Mouse (Mus musculus): Measurements from ENCODE around the gene Mocs1. TPM values are rescaled to one million over a fixed set of nuclear protein-coding genes. Genes with fewer than 3 reads are reported as not detected.

Mocs1 gene
- polyA plus RNA-seq, 1 experiment from 2014 or later = 5.2 TPM

- no peak overlapping the region for H3K27ac ChIP-seq
- H3K4me3 ChIP-seq = no peak overlapping the region
- no peak overlapping the region for H3K4me2 ChIP-seq
- peaks cover 41% of the 10 kb centered on the region for H3K36me3 ChIP-seq
- WGBS = 75% methylated on average over 4 of the region's 4 CpGs
- H3K9me3 ChIP-seq = no peaks in the 10 kb centered on the region
- H3K27me3 ChIP-seq = no peaks in the 10 kb centered on the region
- no peaks in the 10 kb centered on the region for H3K4me1 ChIP-seq
- no peak overlapping the region for H3K9ac ChIP-seq
- no peak for ATAC-seq (ENCODE audit: borderline replicate concordance, extremely low read depth, low FRiP score, low TSS enrichment)
Measured at GRCm38 (mm10) chr17:49456334-49456733, 28.2 kb downstream of the Mocs1 start.

DNA sequence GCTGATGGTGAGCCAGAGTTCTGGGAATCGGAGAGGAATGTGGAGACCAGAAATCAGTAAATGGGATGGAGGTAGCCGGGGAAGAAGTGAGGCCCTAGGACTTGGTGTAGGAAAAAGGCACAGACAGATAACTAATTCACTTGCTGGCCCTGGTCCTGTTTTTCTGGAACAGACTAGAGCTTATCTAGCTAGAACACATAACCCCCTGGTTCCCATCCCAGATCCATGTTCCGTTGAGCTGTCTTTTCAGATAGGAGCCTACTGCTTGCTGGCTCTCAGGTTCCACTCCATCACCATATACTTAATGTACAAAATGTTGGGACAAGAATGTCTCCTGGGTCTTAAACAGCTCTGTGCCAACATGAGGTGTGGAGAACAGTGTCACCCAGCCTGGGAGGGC is 29.7 kb downstream of the Mocs1 start:
- H3K27me3 ChIP-seq = no peaks in the 10 kb centered on the region
- peaks cover 48% of the 10 kb centered on the region for H3K36me3 ChIP-seq
- H3K9ac ChIP-seq = no peak overlapping the region
- ATAC-seq (ENCODE audit: borderline replicate concordance, extremely low read depth, low FRiP score, low TSS enrichment) = 0 out of 2 replicates have a peak, but pooled peaks have one; percentile 4
- H3K9me3 ChIP-seq = no peaks in the 10 kb centered on the region
- no peaks in the 10 kb centered on the region for H3K4me1 ChIP-seq
- WGBS = 88% methylated on average over 3 of the region's 3 CpGs
- H3K27ac ChIP-seq = no peak overlapping the region
- H3K4me3 ChIP-seq = no peak overlapping the region
- no peak overlapping the region for H3K4me2 ChIP-seq

DNA sequence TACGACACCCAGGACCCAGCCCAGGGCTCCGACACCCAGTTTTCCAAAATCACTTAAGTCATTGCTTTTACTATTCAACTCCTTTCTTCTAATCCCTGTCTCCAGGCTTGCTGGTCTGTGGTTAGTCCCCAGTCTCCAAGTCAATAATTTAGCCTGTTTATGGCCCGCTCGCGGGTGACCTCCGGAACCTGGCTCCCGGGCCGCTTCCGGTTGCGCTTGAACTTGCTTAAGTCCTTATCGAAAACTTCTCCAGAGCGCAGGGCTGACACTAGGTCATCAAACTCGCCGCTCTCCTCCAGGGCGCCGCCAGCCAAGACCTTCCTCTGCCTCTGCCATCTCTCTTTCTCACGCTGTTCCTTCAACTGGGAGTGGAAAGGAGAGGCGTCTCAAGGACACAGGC is 30.2 kb downstream of the Mocs1 start:
- no peak for ATAC-seq (ENCODE audit: borderline replicate concordance, extremely low read depth, low FRiP score, low TSS enrichment)
- no peaks in the 10 kb centered on the region for H3K9me3 ChIP-seq
- H3K4me1 ChIP-seq = no peaks in the 10 kb centered on the region
- H3K9ac ChIP-seq = no peak overlapping the region
- H3K27ac ChIP-seq = no peak overlapping the region
- 89% methylated on average over 18 of the region's 18 CpGs for WGBS
- H3K36me3 ChIP-seq = peaks cover 48% of the 10 kb centered on the region
- H3K4me2 ChIP-seq = no peak overlapping the region
- no peak overlapping the region for H3K4me3 ChIP-seq
- H3K27me3 ChIP-seq = no peaks in the 10 kb centered on the region

GRCm38 (mm10) chr17:49464884-49465283 is 36.7 kb downstream of the Mocs1 start:
- Histone ChIP-seq H3K9ac (no peak overlapping the region), H3K27me3 (no peaks in the 10 kb centered on the region), H3K4me2 (no peak overlapping the region), H3K9me3 (no peaks in the 10 kb centered on the region), H3K27ac (no peak overlapping the region), H3K4me1 (no peaks in the 10 kb centered on the region), H3K4me3 (no peak overlapping the region), H3K36me3 (peaks cover 54% of the 10 kb centered on the region)
- ATAC-seq (ENCODE audit: borderline replicate concordance, extremely low read depth, low FRiP score, low TSS enrichment) = no peak
- WGBS = 86% methylated on average over 3 of the region's 3 CpGs

GRCm38 (mm10) chr17:49468223-49468622 is 40.1 kb downstream of the Mocs1 start:
- Histone ChIP-seq H3K4me1 (0 out of 2 replicates have a peak, but pooled peaks cover 3% of the 10 kb centered on the region), H3K27me3 (no peaks in the 10 kb centered on the region), H3K9me3 (no peaks in the 10 kb centered on the region), H3K4me3 (no peak overlapping the region), H3K9ac (no peak overlapping the region), H3K4me2 (no peak overlapping the region), H3K27ac (no peak overlapping the region), H3K36me3 (peaks cover 56% of the 10 kb centered on the region)
- WGBS = 33% methylated on average over 4 of the region's 4 CpGs
- ATAC-seq (ENCODE audit: borderline replicate concordance, extremely low read depth, low FRiP score, low TSS enrichment) = no peak; the same call in 1 of the 2 replicates

- H3K27ac ChIP-seq = no peak overlapping the region
- no peak for ATAC-seq (ENCODE audit: borderline replicate concordance, extremely low read depth, low FRiP score, low TSS enrichment)
- peaks cover 32% of the 10 kb centered on the region for H3K36me3 ChIP-seq
- WGBS = 57% methylated on average over 8 of the region's 8 CpGs
- no peak overlapping the region for H3K4me3 ChIP-seq
- no peaks in the 10 kb centered on the region for H3K27me3 ChIP-seq
- peaks cover 14% of the 10 kb centered on the region; the same call in 1 of the 2 replicates for H3K4me1 ChIP-seq
- no peak overlapping the region for H3K4me2 ChIP-seq
- H3K9me3 ChIP-seq = no peaks in the 10 kb centered on the region
- H3K9ac ChIP-seq = no peak overlapping the region
Measured at GRCm38 (mm10) chr17:49472626-49473025, 44.5 kb downstream of the Mocs1 start.

GRCm38 (mm10) chr17:49474051-49474450 is 45.9 kb downstream of the Mocs1 start:
- H3K27ac ChIP-seq = no peak overlapping the region
- 91% methylated on average over 4 of the region's 4 CpGs for WGBS
- H3K4me1 ChIP-seq = peaks cover 14% of the 10 kb centered on the region; the same call in 1 of the 2 replicates
- H3K27me3 ChIP-seq = no peaks in the 10 kb centered on the region
- H3K9me3 ChIP-seq = no peaks in the 10 kb centered on the region
- no peak overlapping the region for H3K9ac ChIP-seq
- ATAC-seq (ENCODE audit: borderline replicate concordance, extremely low read depth, low FRiP score, low TSS enrichment) = no peak
- no peak overlapping the region for H3K4me2 ChIP-seq
- H3K36me3 ChIP-seq = peaks cover 32% of the 10 kb centered on the region
- no peak overlapping the region for H3K4me3 ChIP-seq

- Histone ChIP-seq H3K4me1 (peaks cover 14% of the 10 kb centered on the region; the same call in 1 of the 2 replicates), H3K27me3 (no peaks in the 10 kb centered on the region), H3K9ac (no peak overlapping the region), H3K27ac (no peak overlapping the region), H3K4me3 (no peak overlapping the region), H3K4me2 (no peak overlapping the region), H3K9me3 (no peaks in the 10 kb centered on the region), H3K36me3 (peaks cover 37% of the 10 kb centered on the region)
- WGBS = 93% methylated on average over 1 of the region's 1 CpGs
- ATAC-seq (ENCODE audit: borderline replicate concordance, extremely low read depth, low FRiP score, low TSS enrichment) = no peak
Measured at GRCm38 (mm10) chr17:49475174-49475573, 47.0 kb downstream of the Mocs1 start.

- Histone ChIP-seq H3K27ac (peak overlapping the region; percentile 71), H3K9ac (no peak overlapping the region), H3K4me3 (no peak overlapping the region), H3K36me3 (peaks cover 40% of the 10 kb centered on the region), H3K9me3 (no peaks in the 10 kb centered on the region), H3K4me1 (peaks cover 14% of the 10 kb centered on the region; the same call in 1 of the 2 replicates), H3K4me2 (no peak overlapping the region), H3K27me3 (no peaks in the 10 kb centered on the region)
- ATAC-seq (ENCODE audit: borderline replicate concordance, extremely low read depth, low FRiP score, low TSS enrichment) = peak; percentile 79
- 55% methylated on average over 4 of the region's 4 CpGs for WGBS
Measured at GRCm38 (mm10) chr17:49477370-49477769, 49.2 kb downstream of the Mocs1 start.

DNA sequence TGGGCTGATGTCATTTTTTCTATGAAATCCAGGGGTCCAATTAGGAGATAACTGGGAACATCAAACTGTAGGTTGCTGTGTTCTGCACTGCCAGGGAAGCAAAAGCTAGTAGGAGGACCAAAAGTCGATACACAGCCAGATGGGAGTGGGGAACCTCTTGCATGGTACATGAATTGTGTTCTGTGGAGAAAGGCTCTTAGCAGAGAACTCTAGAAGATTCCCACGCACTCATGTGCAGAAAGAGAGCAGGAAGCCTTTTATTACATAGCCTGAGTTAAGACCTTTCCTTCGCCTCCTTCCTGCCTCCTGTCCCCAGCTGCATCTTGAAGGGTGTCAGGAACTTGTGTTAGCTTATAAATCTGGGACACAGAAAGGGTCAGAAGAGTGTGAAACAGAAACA is 53.7 kb downstream of the Mocs1 start:
- Histone ChIP-seq H3K9me3 (no peaks in the 10 kb centered on the region), H3K9ac (no peak overlapping the region), H3K4me2 (no peak overlapping the region), H3K4me1 (0 out of 2 replicates have a peak, but pooled peaks cover 3% of the 10 kb centered on the region), H3K27ac (no peak overlapping the region), H3K4me3 (no peak overlapping the region), H3K27me3 (no peaks in the 10 kb centered on the region), H3K36me3 (peaks cover 46% of the 10 kb centered on the region)
- ATAC-seq (ENCODE audit: borderline replicate concordance, extremely low read depth, low FRiP score, low TSS enrichment) = no peak
- WGBS = 79% methylated on average over 3 of the region's 3 CpGs

- H3K4me2 ChIP-seq = no peak overlapping the region
- no peak overlapping the region for H3K27ac ChIP-seq
- no peak overlapping the region for H3K4me3 ChIP-seq
- H3K9me3 ChIP-seq = no peaks in the 10 kb centered on the region
- H3K36me3 ChIP-seq = peaks cover 59% of the 10 kb centered on the region
- no peak overlapping the region for H3K9ac ChIP-seq
- no peak for ATAC-seq (ENCODE audit: borderline replicate concordance, extremely low read depth, low FRiP score, low TSS enrichment)
- no peaks in the 10 kb centered on the region for H3K4me1 ChIP-seq
- H3K27me3 ChIP-seq = no peaks in the 10 kb centered on the region
- 65% methylated on average over 3 of the region's 3 CpGs for WGBS
Measured at GRCm38 (mm10) chr17:49484435-49484834, 56.3 kb downstream of the Mocs1 start.

DNA sequence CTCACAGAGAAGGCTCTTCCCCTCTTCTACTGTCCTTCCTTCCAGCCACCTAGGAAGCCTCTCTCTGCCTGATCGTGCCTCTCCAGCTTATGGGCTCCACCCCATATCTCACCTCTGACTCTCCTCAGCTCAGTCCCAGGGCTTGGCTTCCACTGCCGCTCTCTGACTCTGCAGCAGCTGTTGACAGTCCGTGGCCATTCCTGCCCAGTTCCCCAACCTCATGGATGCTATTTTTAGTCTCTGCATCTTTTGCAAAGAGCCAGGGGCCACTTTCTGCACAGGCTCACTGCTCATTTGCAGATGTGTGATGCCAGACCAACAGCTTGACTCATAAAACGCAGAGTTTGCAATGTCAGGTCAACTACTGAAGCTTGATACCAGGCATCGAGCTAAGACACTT is 60.9 kb downstream of the Mocs1 start:
- no peak for ATAC-seq (ENCODE audit: borderline replicate concordance, extremely low read depth, low FRiP score, low TSS enrichment)
- Histone ChIP-seq H3K27ac (no peak overlapping the region), H3K27me3 (no peaks in the 10 kb centered on the region), H3K9me3 (no peaks in the 10 kb centered on the region), H3K9ac (no peak overlapping the region), H3K4me1 (no peaks in the 10 kb centered on the region), H3K4me3 (no peak overlapping the region), H3K4me2 (no peak overlapping the region), H3K36me3 (peaks cover 55% of the 10 kb centered on the region)
- WGBS = 58% methylated on average over 5 of the region's 5 CpGs

- H3K27ac ChIP-seq = no peak overlapping the region
- H3K4me1 ChIP-seq = no peaks in the 10 kb centered on the region
- no peak overlapping the region for H3K4me3 ChIP-seq
- H3K9ac ChIP-seq = no peak overlapping the region
- H3K27me3 ChIP-seq = no peaks in the 10 kb centered on the region
- H3K36me3 ChIP-seq = peaks cover 52% of the 10 kb centered on the region
- H3K9me3 ChIP-seq = no peaks in the 10 kb centered on the region
- H3K4me2 ChIP-seq = no peak overlapping the region
- no peak for ATAC-seq (ENCODE audit: borderline replicate concordance, extremely low read depth, low FRiP score, low TSS enrichment)
- 92% methylated on average over 4 of the region's 4 CpGs for WGBS
Measured at GRCm38 (mm10) chr17:49493276-49493675, 65.1 kb downstream of the Mocs1 start.
